Mouse (Mus musculus): ENCODE measurements around the gene Hand1. TPM values are rescaled to one million over a fixed set of nuclear protein-coding genes. Genes with fewer than 3 reads are reported as not detected.

Hand1 gene
- polyA plus RNA-seq, 1 experiment from 2014 or later = 3.0 TPM

DNA sequence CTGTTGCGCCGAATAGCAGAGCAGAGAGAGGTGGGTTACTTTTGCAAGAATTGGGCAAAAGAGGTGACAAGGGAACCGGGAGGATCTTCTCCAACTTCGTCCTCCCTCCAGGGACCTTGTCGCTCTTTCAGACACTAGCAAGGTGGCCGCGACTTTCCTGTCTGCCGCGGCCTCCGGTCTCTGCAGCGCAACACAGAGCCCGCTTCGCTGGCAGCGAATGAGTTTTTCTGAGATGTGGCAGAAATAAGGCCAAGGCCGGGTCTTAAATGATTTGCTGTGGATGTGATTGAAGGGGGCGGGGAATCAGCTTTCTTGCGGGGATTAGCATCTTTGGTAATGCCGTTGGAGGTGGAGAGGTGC is 30.1 kb downstream of the Hand1 start:
- DNase-seq (ENCODE audit: low spot score) = no peak
- H3K9me3 ChIP-seq (ENCODE audit: control insufficient read depth, low read length) = no peaks in the 10 kb centered on the region
- peaks cover 2% of the 10 kb centered on the region; the same call in 1 of the 2 replicates for H3K36me3 ChIP-seq (ENCODE audit: control insufficient read depth, insufficient read depth, low read length)
- peak overlapping the region; percentile 92 for H3K4me3 ChIP-seq (ENCODE audit: low read depth, low read length)
- H3K27me3 ChIP-seq (ENCODE audit: control insufficient read depth, insufficient read depth, low read length) = no peaks in the 10 kb centered on the region
- WGBS = under 1% methylated on average over 18 of the region's 18 CpGs
- H3K27ac ChIP-seq (replicated peaks; ENCODE audit: low read depth, low read length) = no peak overlapping the region
- peak overlapping the region; percentile 87 for H3K9ac ChIP-seq (ENCODE audit: low read length)
- no peak for ATAC-seq (ENCODE audit: insufficient number of reproducible peaks, low FRiP score, low TSS enrichment, low read depth)
- H3K4me2 ChIP-seq (ENCODE audit: low read depth, severe bottlenecking) = peak overlapping the region; percentile 99
- H3K4me1 ChIP-seq (ENCODE audit: control insufficient read depth, insufficient read depth, low read length) = peaks cover 17% of the 10 kb centered on the region

DNA sequence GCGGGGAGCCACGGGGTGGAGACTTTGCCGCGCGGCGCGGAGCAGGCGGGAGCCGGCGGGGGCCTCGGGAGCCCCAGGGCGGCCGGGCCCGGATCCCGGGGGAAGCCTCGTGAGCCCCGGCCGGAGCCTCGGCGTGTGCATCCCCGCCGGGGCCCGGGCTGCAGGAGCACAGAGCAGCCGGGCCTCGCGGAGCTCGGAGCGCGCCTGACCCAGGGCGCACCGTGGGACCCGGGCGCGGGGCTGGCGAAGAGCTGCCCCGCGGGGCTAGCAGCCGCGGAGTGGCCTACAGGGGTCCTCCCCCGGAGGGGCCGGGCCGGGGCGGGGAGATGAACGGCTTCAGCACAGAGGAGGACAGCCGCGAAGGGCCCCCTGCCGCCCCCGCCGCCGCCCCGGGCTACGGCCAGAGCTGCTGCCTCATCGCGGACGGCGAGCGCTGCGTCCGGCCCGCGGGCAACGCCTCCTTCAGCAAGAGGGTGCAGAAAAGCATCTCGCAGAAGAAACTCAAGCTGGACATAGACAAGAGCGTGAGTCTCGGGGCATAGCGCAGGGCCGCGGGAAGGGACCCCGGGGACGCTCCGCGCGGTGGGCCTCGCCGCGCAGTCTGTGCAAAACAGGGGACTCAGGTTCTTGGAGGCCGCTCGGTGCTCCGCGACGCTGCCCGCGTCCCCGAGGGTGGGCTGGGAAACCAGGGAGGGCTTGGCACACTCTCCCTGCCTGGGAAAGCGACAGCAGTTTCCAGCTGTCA is 30.7 kb downstream of the Hand1 start:
- Histone ChIP-seq H3K27ac (replicated peaks; ENCODE audit: low read depth, low read length) (no peak overlapping the region), H3K9me3 (ENCODE audit: control insufficient read depth, low read length) (no peaks in the 10 kb centered on the region), H3K36me3 (ENCODE audit: control insufficient read depth, insufficient read depth, low read length) (peaks cover 2% of the 10 kb centered on the region; the same call in 1 of the 2 replicates), H3K4me2 (ENCODE audit: low read depth, severe bottlenecking) (peak overlapping the region; percentile 99), H3K9ac (ENCODE audit: low read length) (peak overlapping the region; percentile 87), H3K4me3 (ENCODE audit: low read depth, low read length) (peak overlapping the region; percentile 92), H3K4me1 (ENCODE audit: control insufficient read depth, insufficient read depth, low read length) (peaks cover 17% of the 10 kb centered on the region), H3K27me3 (ENCODE audit: control insufficient read depth, insufficient read depth, low read length) (no peaks in the 10 kb centered on the region)
- ATAC-seq (ENCODE audit: insufficient number of reproducible peaks, low FRiP score, low TSS enrichment, low read depth) (peak; percentile 61), DNase-seq (ENCODE audit: low spot score) (peak; percentile 62)
- WGBS = under 1% methylated on average over 73 of the region's 85 CpGs

DNA sequence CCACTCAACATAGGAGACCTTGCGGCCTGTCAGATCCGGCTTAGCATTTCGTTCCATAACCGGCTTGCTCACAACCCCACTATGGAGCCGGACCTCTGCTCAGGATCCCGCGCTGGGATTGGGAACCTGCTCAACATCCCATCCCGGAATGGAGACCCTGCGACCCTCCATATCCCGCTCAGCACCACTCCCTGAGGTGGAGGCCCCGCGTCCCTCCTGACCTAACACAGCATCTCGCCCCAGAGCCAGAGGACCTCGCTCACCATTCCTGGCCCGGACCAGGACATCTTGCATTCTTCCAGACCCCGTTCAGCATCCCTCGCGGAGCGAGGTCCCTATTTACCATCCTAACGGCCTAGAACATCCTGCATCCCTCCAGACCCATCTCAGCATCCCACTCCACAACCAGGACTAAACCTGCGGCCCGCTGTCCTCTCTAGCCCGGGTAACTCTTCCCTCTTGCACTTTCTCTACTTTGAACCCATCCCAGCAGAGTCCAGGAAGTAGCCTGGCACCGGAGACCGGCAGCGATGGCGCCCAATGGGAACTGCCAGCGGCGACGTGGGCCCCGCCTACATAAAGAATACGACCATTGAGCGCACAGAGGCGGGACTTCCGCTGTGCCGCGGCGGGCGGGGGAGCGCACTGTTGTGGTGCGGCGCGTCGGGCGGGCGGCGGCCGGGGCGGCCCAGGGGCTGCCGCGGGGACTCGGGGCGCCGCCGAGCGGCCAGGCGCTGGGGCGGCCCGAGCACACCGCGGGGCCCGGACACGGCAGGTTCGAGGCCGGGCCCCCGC is 31.4 kb downstream of the Hand1 start, which contains the start of gene Sap30l:
Gene Sap30l, plus strand, starts transcription at position 667 of the 795 bp plus-strand sequence.
- Histone ChIP-seq H3K27me3 (ENCODE audit: control insufficient read depth, insufficient read depth, low read length) (no peaks in the 10 kb centered on the region), H3K4me1 (ENCODE audit: control insufficient read depth, insufficient read depth, low read length) (peaks cover 17% of the 10 kb centered on the region), H3K9me3 (ENCODE audit: control insufficient read depth, low read length) (no peaks in the 10 kb centered on the region), H3K36me3 (ENCODE audit: control insufficient read depth, insufficient read depth, low read length) (peaks cover 2% of the 10 kb centered on the region; the same call in 1 of the 2 replicates), H3K4me3 (ENCODE audit: low read depth, low read length) (peak within 1 kb of the TSS; percentile 92), H3K9ac (ENCODE audit: low read length) (peak within 1 kb of the TSS; percentile 87), H3K4me2 (ENCODE audit: low read depth, severe bottlenecking) (peak within 1 kb of the TSS; percentile 99), H3K27ac (replicated peaks; ENCODE audit: low read depth, low read length) (no peak within 1 kb of the TSS; the same call in 1 of the 2 replicates)
- under 1% methylated on average over 62 of the region's 66 CpGs for WGBS
- peak; percentile 97 for DNase-seq (ENCODE audit: low spot score)
- peak; percentile 93 for ATAC-seq (ENCODE audit: insufficient number of reproducible peaks, low FRiP score, low TSS enrichment, low read depth)

DNA sequence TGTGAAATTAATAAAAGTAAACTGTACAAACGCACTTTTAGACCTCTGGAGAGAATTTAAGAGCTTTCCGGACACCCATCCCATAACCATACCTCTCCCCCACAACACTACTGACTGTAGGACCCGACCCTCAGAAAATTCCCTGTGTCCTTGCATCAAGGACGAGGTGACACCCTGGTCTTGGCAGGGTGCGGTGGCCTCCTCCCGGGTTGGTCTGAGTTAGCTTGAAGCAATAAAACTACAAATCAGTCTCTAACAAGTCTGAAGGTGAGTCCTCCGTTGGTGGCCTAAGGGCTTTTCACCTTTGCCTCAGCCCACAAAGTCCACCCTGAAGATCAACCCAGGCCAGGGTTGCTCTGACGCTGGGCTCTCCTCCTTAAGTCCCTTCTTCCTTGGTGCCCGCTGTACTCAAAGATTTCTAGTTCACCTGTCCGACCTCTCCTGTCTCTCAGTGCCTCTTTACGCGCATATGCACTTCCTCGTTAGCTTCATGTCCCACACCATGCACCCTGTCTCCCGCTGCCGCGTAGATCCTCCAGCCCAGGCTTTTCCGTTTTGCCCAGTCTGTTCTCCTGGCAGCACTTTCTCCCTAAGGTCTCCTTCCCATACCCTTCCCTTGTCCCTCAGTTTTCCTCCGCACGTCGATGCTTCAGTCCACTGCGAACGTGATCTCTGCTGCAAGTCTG is 32.2 kb downstream of the Hand1 start:
- Histone ChIP-seq H3K4me1 (ENCODE audit: control insufficient read depth, insufficient read depth, low read length) (peaks cover 17% of the 10 kb centered on the region), H3K27me3 (ENCODE audit: control insufficient read depth, insufficient read depth, low read length) (no peaks in the 10 kb centered on the region), H3K4me2 (ENCODE audit: low read depth, severe bottlenecking) (peak overlapping the region; percentile 99), H3K4me3 (ENCODE audit: low read depth, low read length) (peak overlapping the region; percentile 92), H3K36me3 (ENCODE audit: control insufficient read depth, insufficient read depth, low read length) (peaks cover 2% of the 10 kb centered on the region; the same call in 1 of the 2 replicates), H3K9me3 (ENCODE audit: control insufficient read depth, low read length) (no peaks in the 10 kb centered on the region), H3K9ac (ENCODE audit: low read length) (peak overlapping the region; percentile 69; the same call in 1 of the 2 replicates), H3K27ac (replicated peaks; ENCODE audit: low read depth, low read length) (no peak overlapping the region)
- ATAC-seq (ENCODE audit: insufficient number of reproducible peaks, low FRiP score, low TSS enrichment, low read depth) (no peak), DNase-seq (ENCODE audit: low spot score) (no peak)
- WGBS = 12% methylated on average over 22 of the region's 22 CpGs

DNA sequence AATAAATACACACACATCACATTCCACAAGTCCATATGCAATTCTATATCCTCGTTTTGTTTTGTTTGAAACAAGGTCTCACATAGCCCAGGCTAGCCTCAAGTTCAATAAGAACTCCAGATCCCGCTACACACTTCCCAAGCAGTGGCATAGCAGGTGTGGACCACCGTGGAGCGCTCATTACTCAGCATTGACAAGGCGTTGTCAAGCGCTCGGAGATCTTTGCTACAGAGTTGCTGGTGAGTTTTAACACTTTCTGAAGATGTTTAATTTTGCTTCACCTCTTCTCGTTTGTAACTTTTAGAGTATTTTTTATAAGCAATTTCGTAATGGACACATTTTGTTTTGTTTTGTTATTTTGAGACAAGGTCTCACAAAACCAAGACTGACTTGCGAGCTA is 33.2 kb downstream of the Hand1 start:
- Histone ChIP-seq H3K27me3 (ENCODE audit: control insufficient read depth, insufficient read depth, low read length) (no peaks in the 10 kb centered on the region), H3K9me3 (ENCODE audit: control insufficient read depth, low read length) (no peaks in the 10 kb centered on the region), H3K4me2 (ENCODE audit: low read depth, severe bottlenecking) (no peak overlapping the region), H3K9ac (ENCODE audit: low read length) (no peak overlapping the region), H3K27ac (replicated peaks; ENCODE audit: low read depth, low read length) (no peak overlapping the region), H3K4me3 (ENCODE audit: low read depth, low read length) (no peak overlapping the region), H3K36me3 (ENCODE audit: control insufficient read depth, insufficient read depth, low read length) (peaks cover 2% of the 10 kb centered on the region; the same call in 1 of the 2 replicates), H3K4me1 (ENCODE audit: control insufficient read depth, insufficient read depth, low read length) (peaks cover 17% of the 10 kb centered on the region)
- 84% methylated on average over 10 of the region's 10 CpGs for WGBS
- DNase-seq (ENCODE audit: low spot score) (no peak), ATAC-seq (ENCODE audit: insufficient number of reproducible peaks, low FRiP score, low TSS enrichment, low read depth) (no peak)

DNA sequence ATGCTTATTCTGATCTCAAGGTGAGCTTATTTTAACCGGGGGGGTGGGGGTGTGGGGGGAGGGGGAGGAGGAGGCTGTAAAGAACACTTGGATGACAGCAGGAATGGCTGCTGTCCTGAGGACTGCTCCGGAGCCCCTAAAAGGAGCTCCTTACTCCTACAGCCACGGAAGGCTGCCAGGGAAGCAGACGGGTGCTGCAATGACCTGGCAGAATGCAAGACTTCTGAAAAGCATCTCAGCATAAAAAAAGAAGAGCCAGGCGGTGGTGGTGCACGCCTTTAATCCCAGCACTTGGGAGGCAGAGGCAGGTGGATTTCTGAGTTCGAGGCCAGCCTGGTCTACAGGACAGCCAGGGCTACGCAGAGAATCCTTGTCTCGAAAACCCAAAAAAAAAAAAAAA is 34.8 kb downstream of the Hand1 start:
- no peaks in the 10 kb centered on the region for H3K36me3 ChIP-seq (ENCODE audit: control insufficient read depth, insufficient read depth, low read length)
- H3K27me3 ChIP-seq (ENCODE audit: control insufficient read depth, insufficient read depth, low read length) = no peaks in the 10 kb centered on the region
- 76% methylated on average over 9 of the region's 9 CpGs for WGBS
- no peak overlapping the region for H3K4me2 ChIP-seq (ENCODE audit: low read depth, severe bottlenecking)
- H3K9ac ChIP-seq (ENCODE audit: low read length) = no peak overlapping the region
- H3K27ac ChIP-seq (replicated peaks; ENCODE audit: low read depth, low read length) = no peak overlapping the region
- peaks cover 9% of the 10 kb centered on the region; the same call in 1 of the 2 replicates for H3K4me1 ChIP-seq (ENCODE audit: control insufficient read depth, insufficient read depth, low read length)
- ATAC-seq (ENCODE audit: insufficient number of reproducible peaks, low FRiP score, low TSS enrichment, low read depth) (no peak), DNase-seq (ENCODE audit: low spot score) (no peak)
- H3K9me3 ChIP-seq (ENCODE audit: control insufficient read depth, low read length) = no peaks in the 10 kb centered on the region
- no peak overlapping the region for H3K4me3 ChIP-seq (ENCODE audit: low read depth, low read length)

DNA sequence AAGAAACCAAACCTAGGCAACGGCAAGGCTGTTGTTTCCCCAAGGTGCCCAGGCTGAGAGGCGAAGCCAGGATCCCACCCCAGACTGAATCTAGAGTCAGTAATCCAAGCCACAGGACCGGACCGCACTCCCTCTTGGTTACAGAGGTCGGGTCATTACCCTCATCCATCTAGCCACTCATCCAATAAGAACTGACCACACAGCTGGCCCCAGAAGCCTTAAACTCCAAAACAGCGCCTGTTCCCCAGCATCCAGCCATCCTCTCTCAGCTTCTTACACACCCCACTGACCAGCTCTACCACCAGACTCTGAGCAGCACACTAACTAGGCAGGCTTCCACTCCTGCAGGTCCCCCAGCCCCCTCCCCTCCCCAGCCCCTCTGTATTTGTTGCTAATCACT is 37.5 kb downstream of the Hand1 start:
- Histone ChIP-seq H3K4me1 (ENCODE audit: control insufficient read depth, insufficient read depth, low read length) (no peaks in the 10 kb centered on the region; the same call in 1 of the 2 replicates), H3K27me3 (ENCODE audit: control insufficient read depth, insufficient read depth, low read length) (no peaks in the 10 kb centered on the region), H3K9ac (ENCODE audit: low read length) (no peak overlapping the region), H3K4me2 (ENCODE audit: low read depth, severe bottlenecking) (no peak overlapping the region), H3K9me3 (ENCODE audit: control insufficient read depth, low read length) (no peaks in the 10 kb centered on the region), H3K36me3 (ENCODE audit: control insufficient read depth, insufficient read depth, low read length) (no peaks in the 10 kb centered on the region), H3K27ac (replicated peaks; ENCODE audit: low read depth, low read length) (no peak overlapping the region), H3K4me3 (ENCODE audit: low read depth, low read length) (no peak overlapping the region)
- WGBS = 34% methylated on average over 6 of the region's 6 CpGs
- no peak for DNase-seq (ENCODE audit: low spot score)
- ATAC-seq (ENCODE audit: insufficient number of reproducible peaks, low FRiP score, low TSS enrichment, low read depth) = no peak

Data from limb, embryonic 11.5 days (tissue).